Mouse (Mus musculus) duodenum, adult 2 months (tissue): ENCODE data around the gene Nom1. TPM values are rescaled to one million over a fixed set of nuclear protein-coding genes. Genes with fewer than 3 reads are reported as not detected.

Experiments
- polyA plus RNA-seq: library from polyadenylated mRNA; depleted of rRNA; stranded (reverse); fragments of >200 nt; gene quantifications from 2 replicates; pipeline ENCODE4 v1.2.3, GENCODE M21; 2012; ENCODE audit warnings: low replicate concordance; rRNA removed

The Nom1 gene
- 0.77 and 1.3 TPM in 2 replicates for polyA plus RNA-seq

DNA sequence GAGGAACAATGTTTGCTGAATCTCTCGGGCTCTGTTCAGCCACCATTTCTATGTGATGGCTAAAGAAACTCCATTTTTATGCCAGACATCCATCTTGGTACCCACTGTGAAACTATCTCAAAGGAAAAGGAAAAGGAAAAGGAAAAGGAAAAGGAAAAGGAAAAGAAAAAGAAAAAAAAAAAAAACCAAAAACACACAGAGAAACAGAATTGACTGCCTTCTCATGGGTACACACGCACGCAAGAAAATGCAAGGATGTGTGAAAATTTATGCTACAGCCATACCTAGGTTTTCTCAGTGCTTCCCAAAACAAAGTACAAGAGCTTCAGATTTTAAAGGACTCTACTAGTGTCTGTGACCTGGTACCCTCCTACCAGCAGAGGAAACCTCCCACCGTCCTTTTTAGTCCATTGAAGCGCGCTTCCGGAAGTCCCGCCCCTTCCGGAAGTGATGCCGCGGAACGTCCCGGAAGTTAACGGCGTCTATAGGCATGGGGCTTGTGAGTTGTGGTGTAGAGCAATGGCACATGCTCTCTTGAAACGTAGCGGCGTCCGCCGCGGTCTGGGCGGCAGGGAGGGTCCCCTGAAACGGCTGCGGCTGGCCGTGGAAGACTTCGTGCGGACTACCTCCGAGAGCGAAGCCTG is at the start of gene Nom1:
Gene Nom1, plus strand, starts transcription at position 437 of the 644 bp plus-strand sequence.

DNA sequence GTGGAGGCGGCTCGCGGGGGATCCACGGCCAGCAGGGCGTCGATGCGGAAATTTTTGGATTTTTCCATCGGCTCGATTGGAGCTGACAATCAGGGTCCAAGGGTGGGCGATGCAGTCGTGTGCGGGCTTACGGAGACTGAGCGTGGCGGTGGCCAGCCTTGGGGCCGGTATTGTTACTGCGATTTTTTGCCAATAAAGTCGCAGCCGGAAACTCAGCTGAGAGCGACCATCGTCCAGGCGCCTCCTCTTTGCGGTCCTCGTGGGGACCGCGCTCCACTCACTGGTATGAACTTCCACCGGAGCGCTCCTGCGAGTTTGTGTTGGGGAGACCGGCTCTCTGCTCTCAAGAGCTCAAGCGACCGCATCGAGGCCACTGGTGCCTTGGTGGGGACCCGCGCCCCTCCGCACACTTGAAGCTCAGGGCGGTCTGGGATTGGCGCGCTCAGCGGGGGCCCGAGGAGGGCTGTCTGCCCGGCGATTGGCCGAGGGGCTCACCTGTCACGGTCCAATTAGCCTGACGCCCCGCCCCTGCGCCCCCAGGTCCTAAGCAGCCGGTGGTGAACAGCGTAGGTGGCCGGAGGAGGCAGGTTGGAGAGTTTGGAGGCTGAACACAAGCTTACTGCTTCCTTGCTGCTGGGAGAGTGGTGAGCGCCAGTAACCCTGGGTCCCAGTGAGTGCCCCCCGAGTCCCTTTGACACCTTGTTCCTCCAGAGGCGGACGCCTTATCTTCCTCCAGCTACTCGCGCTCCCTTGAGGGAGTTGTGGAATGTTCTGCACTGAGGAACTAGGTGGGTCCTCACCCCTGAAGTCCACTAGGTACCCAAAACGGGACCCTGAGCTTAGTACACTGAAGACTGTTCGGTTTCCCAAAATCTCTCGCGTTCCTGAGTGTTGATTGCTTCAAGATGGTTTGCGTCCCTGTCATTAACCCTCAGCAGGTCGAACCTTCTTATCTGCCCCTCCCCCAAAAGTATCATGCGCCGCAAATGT is 44.0 kb downstream of the Nom1 start, which contains the start of gene Mnx1:
Gene Mnx1, minus strand, starts transcription at position 263 of the 990 bp plus-strand sequence.

Other genes with a start within 250 kb of the Nom1 start
- 3.4 and 4.6 TPM in 2 replicates for gene Rnf32, start 238.7 kb upstream of the Nom1 start, polyA plus RNA-seq
- gene Lmbr1, start 56.3 kb upstream of the Nom1 start, polyA plus RNA-seq = 1.0 and 1.5 TPM in 2 replicates
- 1.5 and 2.7 TPM in 2 replicates for gene Mnx1, start 43.8 kb downstream of the Nom1 start, polyA plus RNA-seq
- 4.5 TPM in 2 replicates for gene Ube3c, start 134.6 kb downstream of the Nom1 start, polyA plus RNA-seq